Mouse (Mus musculus): ENCODE results near the gene Prr13. TPM values are rescaled to one million over a fixed set of nuclear protein-coding genes. Genes with fewer than 3 reads are reported as not detected.

Prr13 gene
- total and polyA plus RNA-seq, 3 experiments = 17.3 to 73.3 TPM; not detected in 1

DNA sequence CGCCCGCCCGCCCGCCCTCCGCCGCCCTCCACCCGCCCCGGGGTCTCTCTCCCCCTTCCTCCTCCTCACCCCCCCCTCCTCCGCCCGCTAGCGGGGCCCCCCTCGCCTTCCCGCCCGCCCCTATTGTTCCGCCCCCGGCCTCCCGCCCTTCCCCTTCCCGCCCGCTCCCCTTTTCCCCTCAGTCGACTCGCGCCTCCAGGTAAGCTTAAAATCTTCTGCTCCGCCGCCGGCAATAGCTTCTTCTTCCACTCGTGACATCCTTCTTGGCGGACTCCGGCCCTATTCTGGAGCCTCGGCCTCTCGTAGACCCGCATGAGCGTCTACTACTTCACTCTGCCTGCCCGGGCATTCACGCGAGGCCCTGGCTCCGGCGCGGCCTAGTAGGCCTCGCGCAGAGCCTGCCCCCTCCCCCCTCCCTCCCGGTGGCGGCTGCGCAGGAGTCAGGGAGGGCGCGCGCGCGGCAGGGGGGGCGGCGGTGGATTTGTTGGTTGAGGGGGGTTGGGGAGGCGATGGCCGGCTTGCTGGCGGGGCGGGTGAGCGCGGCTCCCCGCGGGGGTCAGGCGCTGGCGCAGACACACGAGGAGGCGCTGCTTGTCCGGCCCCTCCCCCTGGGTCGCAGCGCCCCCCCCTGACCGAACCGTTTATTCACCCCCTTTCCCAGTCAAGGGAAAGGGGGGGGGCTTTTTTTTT, 11.9 kb downstream of the Prr13 start (continued):
- TF ChIP-seq ELF1 (IDR thresholded peaks at IDR 0.05; ENCODE audit: low read depth, low read length) (peak; percentile 35; the same call in 1 of the 2 replicates), CTCF (IDR thresholded peaks at IDR 0.05 in 2 of 3, conservative IDR thresholded peaks at IDR 0.05 in 1 of 3; ENCODE audit: control insufficient read depth in 1 of 3, insufficient read depth in 1 of 3, low read depth in 2 of 3, low read length in 3 of 3, poor library complexity in 1 of 3, severe bottlenecking in 1 of 3) (peak in 2 of 3 experiments; percentile 50 to 69; a peak in 4 of 6 replicates), MEF2A (IDR thresholded peaks at IDR 0.05; ENCODE audit: extremely low read depth, insufficient replicate concordance, low read depth, low read length, poor library complexity, severe bottlenecking) (no peak), ZKSCAN1 (IDR thresholded peaks at IDR 0.05; ENCODE audit: low read depth, low read length) (peak; percentile 90), MAZ (IDR thresholded peaks at IDR 0.05; ENCODE audit: low read depth, low read length) (peak; percentile 85), MYC (IDR thresholded peaks at IDR 0.05; ENCODE audit: low read depth, low read length) (peak; percentile 58), GABPA (IDR thresholded peaks at IDR 0.05; ENCODE audit: low read depth, low read length) (no peak), GATA1 (IDR thresholded peaks at IDR 0.05; ENCODE audit: low read depth, low read length) (no peak), TBP (IDR thresholded peaks at IDR 0.05; ENCODE audit: low read depth, low read length) (no peak), UBTF (IDR thresholded peaks at IDR 0.05; ENCODE audit: borderline replicate concordance, insufficient read depth, low read depth, low read length) (peak; percentile 100), MXI1 (IDR thresholded peaks at IDR 0.05; ENCODE audit: low read depth, low read length) (peak; percentile 76), E2F4 (IDR thresholded peaks at IDR 0.05; ENCODE audit: borderline replicate concordance, low read depth, low read length) (no peak), ETS1 (IDR thresholded peaks at IDR 0.05; ENCODE audit: low read depth, low read length) (no peak), CHD2 (IDR thresholded peaks at IDR 0.05; ENCODE audit: low read length) (no peak; the same call in 1 of the 2 replicates)

DNA sequence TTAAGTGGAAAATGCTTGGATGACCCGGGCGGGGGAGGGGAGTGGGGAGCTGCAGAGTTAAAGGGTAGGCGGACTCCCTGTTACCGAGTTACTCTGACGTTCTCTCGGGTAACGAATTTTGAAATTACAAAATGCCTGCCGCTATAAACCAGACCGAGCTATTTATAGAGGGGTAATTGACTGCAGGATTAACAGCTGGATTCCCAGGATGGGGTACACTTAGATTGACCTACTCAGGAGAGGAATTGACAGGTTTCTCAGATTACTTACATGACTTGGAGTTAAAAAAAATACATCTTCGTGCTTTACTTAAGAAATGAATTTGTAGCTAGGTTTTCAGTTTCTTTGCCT, 12.4 kb downstream of the Prr13 start:
- Histone ChIP-seq H3K79me2 (ENCODE audit: control insufficient read depth, insufficient read depth, low read length, poor library complexity) (peaks cover 39% of the 10 kb centered on the region), H3K9me3 (replicated peaks; ENCODE audit: insufficient read depth, low read length) (no peaks in the 10 kb centered on the region), H3K4me3 (ENCODE audit: control insufficient read depth in 1 of 2, insufficient read depth in 1 of 2, low read depth in 2 of 2, low read length in 2 of 2) (peak overlapping the region; percentile 81 to 92), H3K36me3 (ENCODE audit: control insufficient read depth in 1 of 2, insufficient read depth in 2 of 2, low read length in 2 of 2) (peaks cover 36 to 38% of the 10 kb centered on the region in 2 experiments), H3K27ac (ENCODE audit: control insufficient read depth, low read depth, low read length) (peak overlapping the region; percentile 51), H3K27me3 (ENCODE audit: control insufficient read depth in 1 of 2, insufficient read depth in 2 of 2, low read length in 2 of 2) (no peaks in the 10 kb centered on the region), H3K4me1 (ENCODE audit: control insufficient read depth in 1 of 2, insufficient read depth in 2 of 2, low read length in 2 of 2) (peaks cover 6 to 9% of the 10 kb centered on the region in 2 experiments; a peak in 2 of 4 replicates), H3K9ac (ENCODE audit: control insufficient read depth, low read depth, low read length, poor library complexity, severe bottlenecking) (peak overlapping the region; percentile 99)
- TF ChIP-seq POLR2A (IDR thresholded peaks at IDR 0.05; ENCODE audit: control insufficient read depth in 1 of 2, insufficient read depth in 1 of 2, low read depth in 1 of 2, low read length in 2 of 2, poor library complexity in 1 of 2) (no peak), ZMIZ1 (IDR thresholded peaks at IDR 0.05; ENCODE audit: low read depth, low read length) (no peak), SIN3A (IDR thresholded peaks at IDR 0.05; ENCODE audit: low read length) (peak; percentile 62; the same call in 1 of the 2 replicates), SMC3 (IDR thresholded peaks at IDR 0.05; ENCODE audit: low read depth, low read length) (no peak), CHD2 (IDR thresholded peaks at IDR 0.05; ENCODE audit: low read length) (no peak), GABPA (IDR thresholded peaks at IDR 0.05; ENCODE audit: low read depth, low read length) (no peak), JUND (IDR thresholded peaks at IDR 0.05; ENCODE audit: low read depth, low read length) (no peak)
- no peak for DNase-seq (ENCODE audit: low read depth, low spot score)

All from MEL (cell line).